Mouse (Mus musculus) MEL (cell line): ENCODE results near the gene Gm11938.

Source experiments
- CTCF ChIP-seq, 3 experiments: IDR thresholded peaks in 2 of 3; conservative IDR thresholded peaks in 1 of 3; 2 replicates each; pipeline ENCODE4 v1.5.1; 2011 to 2012; ENCODE audit warnings: low read length in 3 of 3, low read depth in 2 of 3, mild to moderate bottlenecking in 2 of 3, improper control_type of control experiment in 1 of 3, inconsistent platforms in 1 of 3, mixed read lengths in 1 of 3, moderate library complexity in 1 of 3; ENCODE audit not compliant: control insufficient read depth in 1 of 3, insufficient read depth in 1 of 3, poor library complexity in 1 of 3, severe bottlenecking in 1 of 3
- E2F4 ChIP-seq: IDR thresholded peaks from 2 replicates; pipeline ENCODE4 v1.6.1; 2011; ENCODE audit warnings: low read depth, low read length, improper control_type of control experiment, borderline replicate concordance
- EP300 ChIP-seq, 2 experiments: IDR thresholded peaks; 2 replicates each; pipeline ENCODE4 v1.6.1; 2011; ENCODE audit warnings: improper control_type of control experiment in 2 of 2, low read length in 2 of 2, low read depth in 1 of 2, mild to moderate bottlenecking in 1 of 2
- POLR2A ChIP-seq, 2 experiments: IDR thresholded peaks; 2 replicates each; pipeline ENCODE4 v1.6.1; 2011 to 2012; ENCODE audit warnings: low read length in 2 of 2, mild to moderate bottlenecking in 2 of 2, control low read depth in 1 of 2, improper control_type of control experiment in 1 of 2, low read depth in 1 of 2, moderate library complexity in 1 of 2; ENCODE audit not compliant: control insufficient read depth in 1 of 2, insufficient read depth in 1 of 2, poor library complexity in 1 of 2
- POLR2AphosphoS5 ChIP-seq: IDR thresholded peaks from 2 replicates; pipeline ENCODE4 v1.6.1; 2012; ENCODE audit warnings: low read depth, borderline replicate concordance, mild to moderate bottlenecking, inconsistent platforms, low read length, moderate library complexity, mixed read lengths
- SIN3A ChIP-seq: IDR thresholded peaks from 2 replicates; pipeline ENCODE4 v1.6.1; 2012; ENCODE audit warnings: low read length, improper control_type of control experiment, inconsistent platforms
- USF1 ChIP-seq: IDR thresholded peaks from 2 replicates; pipeline ENCODE4 v1.6.1; 2014; ENCODE audit warnings: low read depth, mild to moderate bottlenecking, inconsistent platforms, low read length, improper control_type of control experiment, moderate library complexity

- TF ChIP-seq CTCF (IDR thresholded peaks at IDR 0.05 in 2 of 3, conservative IDR thresholded peaks at IDR 0.05 in 1 of 3; ENCODE audit: control insufficient read depth in 1 of 3, insufficient read depth in 1 of 3, low read depth in 2 of 3, low read length in 3 of 3, poor library complexity in 1 of 3, severe bottlenecking in 1 of 3) (no peak), POLR2AphosphoS5 (no peak), E2F4 (no peak), EP300 (IDR thresholded peaks at IDR 0.05; ENCODE audit: low read depth in 1 of 2, low read length in 2 of 2) (no peak), POLR2A (IDR thresholded peaks at IDR 0.05; ENCODE audit: control insufficient read depth in 1 of 2, insufficient read depth in 1 of 2, low read depth in 1 of 2, low read length in 2 of 2, poor library complexity in 1 of 2) (no peak), USF1 (no peak), SIN3A (no peak)
Observed at GRCm38 (mm10) chr11:99573164-99573563, 29.9 kb downstream of the Gm11938 start.
